Mouse (Mus musculus): Measurements from ENCODE around the gene Clip3.

DNA sequence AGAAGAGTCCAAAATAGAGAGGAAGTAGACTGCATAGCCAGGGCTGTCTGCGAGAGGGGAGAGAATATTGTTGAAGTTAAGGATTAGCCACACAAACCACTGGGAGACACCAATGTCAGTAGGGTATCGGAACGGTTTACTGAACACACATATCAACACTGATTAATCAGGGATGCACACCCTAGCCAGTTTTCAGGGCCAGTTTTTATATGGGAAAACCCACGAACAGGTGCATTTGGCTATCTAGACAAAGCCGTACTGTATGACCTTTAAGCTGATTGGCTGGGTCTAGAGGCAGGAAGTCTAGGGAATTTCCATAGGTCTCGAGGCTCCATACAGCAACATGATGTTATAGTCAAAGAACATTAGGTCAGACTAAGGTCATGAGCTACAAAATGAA, 31.3 kb downstream of the Clip3 start:
- TF ChIP-seq CTCF (IDR thresholded peaks at IDR 0.05) (no peak), EP300 (IDR thresholded peaks at IDR 0.05) (no peak)
